Mouse (Mus musculus) adrenal gland, adult 8-10 months (tissue): Measurements from ENCODE around the gene Zdhhc3. TPM values are rescaled to one million over a fixed set of nuclear protein-coding genes. Genes with fewer than 3 reads are reported as not detected.
A peak's percentile ranks its signal among the peaks of the same experiment; 100 is the strongest.

Experiments used
- DNase-seq: peaks from one replicate; pipeline ENCODE4 v3.0.0; 2022
- total RNA-seq, 4 experiments: library from RNA; stranded (reverse); gene quantifications; 2 replicates each; pipeline ENCODE4 v1.2.4; 2022

The Zdhhc3 gene
- total RNA-seq, 4 experiments from 2014 or later, result 59.3 to 76.6 (median 71.0) TPM

DNA sequence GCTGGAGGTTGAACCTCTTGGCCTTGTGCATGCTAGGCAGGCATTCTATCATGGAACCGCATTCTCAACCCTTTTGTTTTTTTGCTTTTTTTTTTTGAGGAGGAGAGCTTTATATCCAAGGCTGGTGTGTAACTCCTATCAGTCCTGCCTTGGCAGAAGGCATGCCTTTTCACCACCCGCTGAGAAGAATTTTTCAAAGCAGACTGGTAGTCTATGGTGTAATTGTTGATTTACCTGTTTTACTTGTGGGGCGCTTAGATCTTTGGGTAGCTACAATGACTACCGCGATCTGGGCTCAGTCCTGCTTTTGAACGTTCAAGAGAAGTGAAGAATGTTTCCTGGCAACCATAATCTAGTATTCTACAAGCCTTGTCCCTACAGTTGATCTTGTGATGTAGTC is 926 bp upstream of the Zdhhc3 start:
- no peak for DNase-seq

DNA sequence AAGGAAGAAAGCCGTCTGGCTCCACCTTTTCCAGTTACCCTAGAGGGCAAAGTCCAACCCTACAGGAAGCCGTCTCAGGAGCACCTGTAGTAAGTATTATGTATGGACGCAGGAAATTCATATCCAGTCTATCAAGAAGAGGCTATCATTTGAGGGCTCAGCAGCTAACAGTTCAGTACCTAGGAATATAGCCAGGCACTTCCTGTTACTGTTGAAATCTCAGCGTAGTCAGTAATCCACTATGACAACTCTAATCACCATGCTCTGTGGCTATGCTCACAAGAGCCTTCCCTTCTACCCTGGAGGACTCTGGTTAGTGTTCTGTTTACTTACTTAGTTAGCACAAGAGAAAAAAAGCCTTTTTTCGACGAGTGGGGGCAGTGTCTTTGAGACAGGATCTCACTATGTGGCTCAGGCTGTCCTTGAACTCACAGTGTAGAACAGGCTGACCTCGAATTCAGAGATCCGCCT is 1.2 kb downstream of the Zdhhc3 start:
- DNase-seq, result no peak

DNA sequence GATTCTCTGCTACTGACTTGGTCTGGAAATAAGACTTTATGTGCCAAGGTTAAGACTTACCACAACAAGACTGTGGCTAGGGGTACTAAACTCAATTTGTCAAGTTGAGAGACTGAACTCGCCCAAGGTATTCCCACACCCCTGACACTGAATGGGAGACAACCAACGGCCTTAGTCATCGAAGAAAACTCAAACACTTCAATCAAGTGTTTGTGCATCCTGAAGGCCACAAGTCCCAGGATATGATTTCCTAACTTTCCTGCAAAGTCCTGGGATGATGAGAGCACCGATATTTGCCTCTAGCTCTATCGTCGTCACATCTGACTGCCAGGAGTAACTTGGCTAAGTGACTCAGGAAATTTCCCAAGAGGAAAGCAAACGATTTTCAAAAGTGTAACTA is 3.8 kb downstream of the Zdhhc3 start:
- DNase-seq, result no peak

DNA sequence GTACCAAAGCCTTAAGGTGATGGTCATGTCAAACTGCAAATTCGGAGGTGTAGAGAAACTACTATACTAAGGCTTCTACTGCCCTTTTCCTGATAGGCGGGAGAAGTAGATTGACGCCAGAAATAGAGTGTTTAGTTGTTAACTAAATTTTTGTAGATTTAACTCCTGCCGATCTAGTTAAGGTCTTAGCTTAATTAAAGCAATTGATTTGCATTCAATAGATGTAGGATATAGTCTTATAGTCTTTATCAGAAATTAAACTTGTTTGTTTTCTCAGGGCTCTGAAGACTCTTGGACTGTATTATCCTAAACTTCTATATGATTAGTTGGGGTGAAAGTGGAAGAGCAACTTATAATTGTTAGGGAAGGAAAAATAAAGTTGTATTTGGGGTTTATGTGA is 5.8 kb downstream of the Zdhhc3 start:
- no peak for DNase-seq

DNA sequence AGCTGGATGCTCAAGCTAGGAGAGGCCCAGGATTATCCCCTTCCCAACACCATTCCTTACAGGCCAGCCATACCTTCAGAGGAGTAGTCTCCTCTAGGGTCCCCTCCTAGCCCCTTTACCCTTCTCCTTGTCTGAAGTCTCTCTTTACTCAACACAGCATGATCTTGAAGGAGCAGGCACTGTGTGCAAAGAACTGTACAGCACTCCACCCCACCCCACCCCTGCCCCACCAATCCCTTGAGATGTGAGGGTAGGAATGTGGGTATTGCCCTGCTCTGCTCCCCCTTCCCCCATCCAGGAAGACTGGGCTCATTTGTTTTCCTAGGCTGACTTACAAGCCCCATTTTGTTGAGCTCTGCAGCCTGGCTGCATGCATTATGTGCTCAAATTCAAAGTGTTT is 8.6 kb downstream of the Zdhhc3 start:
- no peak for DNase-seq

DNA sequence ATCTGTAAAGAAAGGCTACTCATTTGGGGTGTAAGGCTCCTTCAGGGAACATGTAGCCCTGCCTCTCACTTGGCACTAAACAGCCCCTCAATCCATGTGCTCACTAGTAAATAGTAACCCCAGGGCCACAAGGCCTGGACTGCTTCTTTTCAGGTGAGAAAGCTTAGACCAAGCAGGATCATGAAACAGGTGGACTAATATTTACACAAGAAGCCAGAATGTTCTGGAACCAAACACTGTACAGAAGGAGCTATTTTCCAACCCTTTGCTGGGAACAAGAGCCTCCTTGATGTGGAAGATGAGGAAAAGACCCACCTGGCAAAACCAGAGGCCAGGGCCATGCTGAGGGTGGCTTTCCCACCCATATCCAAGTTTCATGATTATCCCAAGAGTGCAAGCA is 9.6 kb downstream of the Zdhhc3 start:
- DNase-seq, result no peak

DNA sequence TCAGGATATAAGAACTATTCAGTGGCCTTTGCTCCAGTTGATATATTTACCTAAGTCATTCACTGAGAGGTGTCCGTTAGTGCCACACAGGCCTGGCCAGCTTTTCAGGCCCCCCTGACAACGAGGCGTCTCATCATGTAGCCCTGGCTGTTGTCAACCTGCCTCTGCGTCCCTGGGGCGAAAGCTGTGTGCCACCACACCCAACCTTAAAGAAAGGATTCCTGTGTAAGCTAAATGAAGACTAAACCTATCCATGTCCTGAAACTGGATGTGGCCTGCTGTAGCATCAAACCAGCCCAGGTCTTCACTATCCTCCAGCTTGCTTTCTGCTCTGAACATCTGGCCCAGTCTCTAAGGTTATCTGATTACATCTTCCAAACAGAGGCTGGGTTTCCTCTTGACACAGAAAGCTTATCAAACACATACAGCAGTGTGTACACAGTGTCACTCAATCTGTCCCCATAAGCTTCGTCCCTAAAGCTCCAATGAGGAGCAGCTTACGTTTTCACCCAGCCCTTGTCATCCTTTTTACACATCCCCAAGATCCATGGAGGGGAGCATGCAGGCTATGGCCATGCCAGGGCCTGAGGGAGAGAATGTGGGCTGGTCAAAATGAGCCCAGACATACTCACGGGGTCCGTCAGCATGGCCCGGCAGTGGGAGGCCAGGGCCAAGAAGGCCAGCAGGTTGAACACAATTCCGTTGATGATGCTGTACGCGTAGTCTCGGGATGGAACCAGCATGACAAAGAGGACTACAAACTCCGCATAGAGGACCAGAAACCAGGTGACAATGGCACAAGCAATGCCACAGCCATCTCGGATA is 13.2 kb downstream of the Zdhhc3 start:
- no peak for DNase-seq

DNA sequence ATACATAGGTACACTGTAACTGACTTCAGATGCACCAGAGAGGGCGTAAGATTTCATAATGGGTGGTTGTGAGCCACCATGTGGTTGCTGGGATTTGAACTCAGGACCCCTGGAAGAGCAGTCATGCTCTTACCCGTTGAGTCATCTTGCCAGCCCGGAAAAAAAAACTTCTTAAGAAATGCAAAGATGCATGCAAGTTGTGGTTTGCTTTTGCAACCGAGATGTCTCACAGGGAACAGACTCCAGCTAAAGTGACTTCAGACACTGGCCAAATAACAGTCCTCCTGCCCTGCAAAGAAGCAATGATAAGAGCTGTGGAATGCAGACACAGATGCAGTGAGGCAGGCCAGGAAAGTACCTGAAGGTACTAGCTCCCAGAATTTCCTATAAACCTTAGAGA is 22.2 kb downstream of the Zdhhc3 start:
- no peak for DNase-seq

DNA sequence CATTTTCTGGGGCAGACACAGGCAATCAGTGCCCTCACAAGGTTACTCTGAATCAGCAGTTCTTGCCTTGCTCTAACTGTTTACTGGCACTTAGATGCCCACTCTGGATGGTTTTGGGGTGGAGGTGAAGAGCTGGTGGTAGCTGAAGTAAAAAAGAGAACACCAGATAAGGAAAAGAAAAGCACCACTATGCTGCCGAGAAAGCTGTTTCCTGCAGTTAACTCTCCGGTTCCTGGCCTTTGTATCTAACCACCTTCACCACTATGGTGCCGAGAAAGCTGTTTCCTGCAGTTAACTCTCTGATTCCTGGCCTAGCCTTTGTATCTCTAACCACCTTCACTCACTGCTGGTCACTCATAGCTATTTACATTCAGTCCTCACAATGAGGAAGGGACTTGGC is 25.4 kb downstream of the Zdhhc3 start:
- no peak for DNase-seq

DNA sequence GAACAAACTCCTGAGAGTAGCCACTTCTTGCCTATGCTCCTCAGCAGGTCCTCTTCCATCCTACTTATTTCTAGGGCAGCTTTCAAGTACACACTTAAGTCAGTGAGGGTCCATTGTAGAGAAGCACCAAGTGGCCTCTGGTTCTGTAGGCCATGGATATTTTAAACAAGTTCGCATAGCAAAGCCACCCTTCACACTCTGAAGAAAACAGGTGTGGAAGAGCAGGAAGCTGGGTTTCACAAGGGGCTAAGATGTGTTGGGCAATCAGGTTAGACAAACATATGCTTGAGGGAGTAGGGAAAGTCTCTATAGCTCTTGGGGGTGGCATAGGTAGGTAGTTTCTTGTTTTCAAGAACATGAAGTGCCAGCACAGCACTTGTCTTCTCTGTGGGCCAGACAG is 27.6 kb downstream of the Zdhhc3 start:
- DNase-seq, result no peak

DNA sequence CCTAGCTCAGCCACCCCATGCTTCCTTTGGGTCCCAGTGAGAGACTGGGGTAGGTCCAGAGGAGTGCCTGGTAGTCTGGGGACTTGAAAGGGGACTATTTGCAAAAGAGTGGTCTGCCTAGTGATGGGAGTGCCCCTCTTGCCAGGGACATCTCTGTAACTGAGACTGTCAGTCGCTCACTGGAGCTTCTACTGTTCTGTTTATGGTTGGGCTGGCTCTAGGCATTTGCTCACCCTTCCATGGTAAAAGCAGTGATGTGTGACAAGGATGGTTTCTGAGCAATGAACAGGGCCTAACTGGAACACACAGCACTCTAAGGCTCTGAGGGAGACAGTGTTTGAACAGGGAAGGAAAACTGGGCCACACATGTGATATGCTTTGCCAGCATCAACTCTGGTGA is 32.2 kb downstream of the Zdhhc3 start:
- no peak for DNase-seq

DNA sequence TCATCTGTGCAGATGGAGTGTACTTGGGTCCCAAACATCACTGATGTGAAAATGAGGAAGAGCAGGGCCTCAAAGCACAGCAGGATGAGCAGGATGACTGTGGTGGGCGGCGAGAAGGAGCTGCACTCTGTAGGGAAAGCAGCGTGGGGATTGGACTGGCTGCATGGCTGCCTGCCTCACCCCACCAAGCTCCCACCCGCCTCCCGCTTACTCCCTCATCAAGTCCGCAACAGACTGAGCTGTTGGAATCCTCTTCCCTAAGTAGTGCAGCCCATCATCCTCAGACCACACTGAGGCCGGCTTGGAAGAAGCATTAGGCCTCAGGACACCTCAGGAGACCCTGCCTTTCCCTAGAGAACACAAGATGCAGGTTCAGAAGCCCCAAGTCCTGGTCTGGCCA is 32.6 kb downstream of the Zdhhc3 start:
- no peak for DNase-seq

DNA sequence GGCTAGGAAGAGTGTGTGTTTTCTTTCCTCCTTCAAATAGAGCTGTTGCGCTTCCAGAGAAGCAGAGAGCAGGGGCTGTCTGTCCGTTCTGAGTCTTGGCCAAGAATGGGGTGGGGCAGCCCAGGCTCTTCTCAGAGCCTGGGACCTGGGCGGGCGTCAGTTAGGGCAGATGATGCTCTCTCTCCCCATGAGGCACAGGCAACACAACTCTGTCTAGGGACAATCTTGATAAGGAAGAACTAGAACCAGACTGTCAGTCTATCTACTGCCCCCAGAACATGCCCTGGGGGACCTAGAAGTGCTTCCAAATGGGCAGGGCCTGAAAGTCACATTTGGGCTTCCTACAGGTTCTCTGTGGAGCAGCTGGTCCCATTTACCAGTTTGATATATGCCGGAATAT is 33.9 kb downstream of the Zdhhc3 start:
- DNase-seq, result no peak

DNA sequence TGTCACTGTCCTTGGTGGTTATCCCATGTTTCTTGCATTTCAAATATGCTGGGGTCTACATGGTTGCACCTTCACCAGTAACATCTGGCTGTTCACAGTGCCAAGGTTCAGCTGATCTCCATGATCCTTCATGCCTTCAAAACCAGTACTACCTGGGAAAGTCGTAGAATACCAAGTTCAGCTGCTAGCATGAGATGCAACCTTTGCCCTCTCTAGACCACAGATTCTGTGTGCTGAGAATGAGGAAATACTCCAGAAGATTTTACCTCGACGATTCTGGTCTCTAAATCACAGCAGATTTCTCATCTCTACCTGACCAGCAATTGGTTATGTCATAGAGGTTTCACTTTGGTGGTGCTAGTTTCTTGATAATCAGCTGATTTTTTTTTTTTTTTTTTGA is 52.8 kb downstream of the Zdhhc3 start:
- DNase-seq, result no peak

DNA sequence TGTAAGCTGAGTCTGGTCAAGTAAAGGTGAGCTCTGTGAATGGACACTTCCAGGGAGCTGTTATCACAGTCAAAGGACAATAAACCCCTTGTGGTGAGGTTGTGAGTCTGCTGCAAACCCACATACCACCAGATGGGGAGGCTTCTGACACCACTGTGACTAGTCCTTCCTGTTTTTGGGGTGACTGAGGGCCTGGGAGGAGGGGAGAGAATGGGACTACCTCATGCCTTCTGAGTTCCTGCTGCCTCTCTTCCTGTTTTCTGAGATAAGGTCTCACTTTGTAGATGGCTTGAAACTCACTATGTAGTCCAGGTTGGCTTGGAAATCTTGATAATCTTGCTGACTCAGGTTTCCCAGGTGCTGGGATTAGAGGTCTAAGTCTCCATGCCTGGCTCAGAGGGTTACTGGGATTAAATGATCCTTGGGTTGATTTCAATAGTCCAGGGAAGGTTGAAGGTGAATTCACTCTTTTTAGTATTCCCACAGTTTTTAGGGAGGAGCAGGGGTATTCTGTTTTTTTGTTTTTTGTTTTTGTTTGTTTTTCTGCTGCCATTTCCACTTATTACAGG is 54.2 kb downstream of the Zdhhc3 start:
- no peak for DNase-seq

DNA sequence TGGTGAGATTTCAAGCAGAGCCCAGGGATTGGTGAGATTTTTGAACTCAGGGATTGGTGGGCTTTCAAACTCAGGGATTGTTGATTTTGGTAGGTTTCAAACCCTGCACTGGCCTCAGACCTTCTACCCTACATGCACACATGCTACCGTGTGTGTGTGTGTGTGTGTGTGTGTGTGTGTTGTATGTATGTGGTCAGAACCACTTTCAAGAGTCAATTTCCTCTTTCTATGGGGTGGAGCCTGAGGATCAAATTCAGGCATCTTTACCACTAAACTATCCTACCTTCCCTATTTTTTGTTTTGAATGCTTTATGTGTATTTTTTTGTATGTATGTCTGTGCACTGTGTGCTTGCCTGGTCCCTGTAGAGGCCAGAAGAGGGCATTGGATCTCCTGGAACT is 65.3 kb downstream of the Zdhhc3 start:
- no peak for DNase-seq

DNA sequence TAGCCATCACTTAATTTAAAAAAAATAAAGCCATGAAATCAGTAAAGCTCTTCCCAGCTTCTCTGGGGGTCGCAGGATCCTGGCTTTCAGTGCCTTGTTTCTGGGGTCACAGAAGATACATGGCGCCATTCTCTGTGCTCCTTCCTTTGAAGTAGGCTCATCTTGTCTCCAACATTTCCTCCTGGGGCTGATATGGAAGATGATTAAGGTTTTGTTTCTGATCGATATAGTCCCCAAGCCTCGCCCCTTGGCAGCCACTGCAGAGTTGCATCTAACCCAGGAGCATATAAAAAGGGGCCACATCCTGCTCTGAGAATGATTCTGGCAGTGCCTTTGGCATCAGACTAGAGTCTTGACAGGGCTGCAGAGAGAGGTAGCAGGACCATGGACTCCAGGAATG is 78.6 kb downstream of the Zdhhc3 start, which contains the start of gene Tgm4:
Gene Tgm4 (plus strand): TSS at position 301 of the 400 bp plus-strand sequence.
- DNase-seq, result no peak

DNA sequence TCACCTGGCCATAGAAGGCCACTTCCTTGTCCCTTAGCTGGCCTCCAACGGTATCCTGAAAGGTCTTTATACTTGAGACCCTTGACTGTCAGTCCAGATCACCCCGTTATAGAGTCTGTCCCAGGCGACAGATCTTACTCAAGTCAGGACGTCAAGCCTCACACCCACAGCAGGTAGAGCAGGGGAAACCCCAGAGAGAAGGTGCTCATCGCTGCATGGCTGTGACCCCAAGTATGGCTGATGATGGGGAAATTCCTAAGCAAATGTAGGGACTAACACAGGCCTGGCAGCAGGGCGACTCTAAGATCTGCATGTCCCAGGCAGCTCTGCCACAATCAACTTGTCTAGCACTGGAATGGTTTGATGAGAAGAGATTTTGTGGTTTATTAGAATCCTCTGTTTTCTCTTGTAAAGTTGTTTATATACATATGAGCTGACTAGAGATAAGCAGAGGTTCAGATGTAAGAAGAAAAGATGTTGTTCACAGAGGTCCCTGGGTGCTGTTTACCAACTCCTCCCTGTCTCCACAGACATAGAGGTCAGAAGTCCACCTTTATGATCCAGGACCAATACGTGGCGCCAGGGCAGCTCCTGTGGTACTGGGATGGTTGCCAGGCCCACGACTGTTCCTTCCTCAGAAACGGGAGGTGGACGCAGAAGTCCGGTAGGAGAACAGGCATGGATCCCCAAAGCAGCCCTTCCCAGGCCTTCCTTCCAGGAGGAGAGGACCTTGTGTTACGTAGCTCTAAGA is 81.3 kb downstream of the Zdhhc3 start:
- no peak for DNase-seq

DNA sequence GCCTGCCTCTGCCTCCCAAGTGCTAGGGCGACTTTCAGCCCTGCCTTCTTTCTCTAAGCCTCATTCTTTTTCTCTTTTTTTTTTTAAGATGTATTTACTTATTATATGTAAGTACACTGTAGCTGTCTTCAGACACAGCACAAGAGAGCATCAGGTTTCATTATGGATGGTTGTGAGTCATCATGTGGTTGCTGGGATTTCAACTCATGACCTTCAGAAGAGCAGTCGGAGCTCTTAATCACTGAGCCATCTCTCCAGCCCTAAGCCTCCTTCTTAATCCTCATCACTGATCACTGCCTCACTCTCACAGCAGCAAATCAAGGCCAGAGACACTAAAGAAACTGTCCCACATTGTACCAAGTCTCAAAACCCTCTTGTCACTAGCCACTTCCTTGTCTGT is 88.8 kb downstream of the Zdhhc3 start:
- DNase-seq, result peak; percentile 30

DNA sequence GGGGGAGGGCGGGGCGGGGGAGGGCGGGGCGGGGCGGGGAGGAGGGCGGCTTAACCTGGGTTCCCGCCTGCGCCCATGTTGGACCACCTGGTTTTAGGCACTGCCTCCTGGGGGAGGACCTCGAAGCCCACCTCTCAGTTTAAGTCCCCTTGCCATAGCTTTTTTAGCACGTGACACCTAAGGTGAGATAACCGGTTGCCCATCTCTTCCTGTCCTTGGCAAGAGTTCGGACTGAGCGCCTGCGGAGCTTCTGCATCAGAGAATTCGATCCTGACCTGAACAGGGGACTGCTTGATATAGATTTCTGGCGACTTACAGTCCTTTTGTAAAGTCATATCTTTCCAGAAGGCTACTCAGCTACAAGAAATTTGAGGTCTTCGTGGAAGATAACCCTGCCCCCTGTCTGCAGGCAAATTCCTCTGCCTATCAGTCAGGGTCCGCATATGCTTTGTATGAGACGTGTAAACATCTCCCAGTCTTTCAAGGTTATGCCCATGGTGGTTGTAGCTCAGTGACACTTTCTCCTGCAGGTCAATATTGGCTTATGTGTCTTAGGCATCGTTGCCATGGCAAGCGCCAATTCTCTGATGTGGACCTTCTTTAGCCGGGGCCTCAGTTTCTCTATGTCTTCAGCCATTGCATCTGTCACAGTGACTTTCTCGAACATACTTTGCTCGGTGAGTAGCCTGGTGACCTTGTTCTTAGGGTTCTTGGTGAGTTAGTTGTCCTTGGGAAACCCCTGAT is 91.2 kb downstream of the Zdhhc3 start:
- peak; percentile 22 for DNase-seq

DNA sequence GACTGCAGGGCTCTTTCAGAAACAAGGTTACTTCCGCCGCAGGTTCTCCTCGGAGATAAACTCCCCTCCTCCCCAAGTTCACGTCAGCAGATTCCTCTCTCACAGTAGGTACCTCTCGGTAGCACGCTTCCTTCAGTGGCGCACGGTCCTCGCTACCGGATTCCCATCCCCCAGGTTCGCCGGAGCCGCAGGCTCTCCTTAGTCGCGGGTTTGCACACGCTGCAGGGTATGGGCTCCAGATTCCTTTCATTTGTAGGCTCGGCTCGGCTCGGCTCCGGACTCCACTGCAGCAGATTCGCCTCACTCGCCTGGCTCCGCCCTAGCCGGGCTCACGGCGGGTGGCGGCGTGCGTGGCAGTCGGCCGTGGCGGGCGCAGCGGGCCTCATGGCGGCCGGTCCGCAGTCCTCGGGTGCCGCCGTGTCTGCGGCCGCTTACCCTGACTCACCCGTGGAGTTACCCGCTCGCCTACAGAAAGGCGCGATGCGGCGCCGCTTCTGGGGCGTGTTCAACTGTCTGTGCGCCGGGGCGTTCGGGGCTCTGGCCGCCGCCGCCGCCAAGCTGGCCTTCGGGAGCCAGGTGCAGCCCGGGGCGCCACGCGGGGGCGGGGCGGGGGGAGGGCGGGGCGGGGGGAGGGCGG is 91.9 kb downstream of the Zdhhc3 start, which contains the start of gene Tmem42:
Gene Tmem42 (plus strand): TSS at position 332 of the 637 bp plus-strand sequence.
- peak; percentile 80 for DNase-seq
